Mouse (Mus musculus) bone marrow macrophage, adult 2 months (primary cell): ENCODE measurements around the gene Ruvbl2. TPM values are rescaled to one million over a fixed set of nuclear protein-coding genes. Genes with fewer than 3 reads are reported as not detected.
A peak's percentile ranks its signal among the peaks of the same experiment; 100 is the strongest.
"Not testable (repeated sequence)": the region's sequence is repeated elsewhere in the genome, so short reads cannot be mapped to it uniquely, and the experiment has no call there.

ENCODE experiments used
- H3K27ac ChIP-seq: 2 replicates; pipeline ENCODE4 v1.5.1; 2012; ENCODE audit warnings: low read depth, low read length; ENCODE audit not compliant: insufficient read depth
- H3K4me1 ChIP-seq: 2 replicates; pipeline ENCODE4 v1.6.1; 2012; ENCODE audit warnings: low read length; ENCODE audit not compliant: control insufficient read depth, insufficient read depth
- H3K4me3 ChIP-seq: 2 replicates; pipeline ENCODE4 v1.5.1; 2012; ENCODE audit warnings: mild to moderate bottlenecking, low read length, moderate library complexity; ENCODE audit not compliant: insufficient read depth
- CTCF ChIP-seq: IDR thresholded peaks from 2 replicates; pipeline ENCODE4 v1.5.1; 2012; ENCODE audit warnings: low read depth, mild to moderate bottlenecking, low read length, moderate library complexity
- POLR2A ChIP-seq: IDR thresholded peaks from 2 replicates; pipeline ENCODE4 v1.6.1; 2012; ENCODE audit warnings: mild to moderate bottlenecking, low read depth, low read length, borderline replicate concordance
- polyA plus RNA-seq: library from polyadenylated mRNA; stranded (reverse); fragments of >200 nt; gene quantifications from 2 replicates; pipeline ENCODE4 v1.2.4, GENCODE M21; 2012; ENCODE audit not compliant: missing spikeins, insufficient read depth, insufficient read length

Gene Ruvbl2
- polyA plus RNA-seq: 26.0 and 43.8 TPM in 2 replicates

DNA sequence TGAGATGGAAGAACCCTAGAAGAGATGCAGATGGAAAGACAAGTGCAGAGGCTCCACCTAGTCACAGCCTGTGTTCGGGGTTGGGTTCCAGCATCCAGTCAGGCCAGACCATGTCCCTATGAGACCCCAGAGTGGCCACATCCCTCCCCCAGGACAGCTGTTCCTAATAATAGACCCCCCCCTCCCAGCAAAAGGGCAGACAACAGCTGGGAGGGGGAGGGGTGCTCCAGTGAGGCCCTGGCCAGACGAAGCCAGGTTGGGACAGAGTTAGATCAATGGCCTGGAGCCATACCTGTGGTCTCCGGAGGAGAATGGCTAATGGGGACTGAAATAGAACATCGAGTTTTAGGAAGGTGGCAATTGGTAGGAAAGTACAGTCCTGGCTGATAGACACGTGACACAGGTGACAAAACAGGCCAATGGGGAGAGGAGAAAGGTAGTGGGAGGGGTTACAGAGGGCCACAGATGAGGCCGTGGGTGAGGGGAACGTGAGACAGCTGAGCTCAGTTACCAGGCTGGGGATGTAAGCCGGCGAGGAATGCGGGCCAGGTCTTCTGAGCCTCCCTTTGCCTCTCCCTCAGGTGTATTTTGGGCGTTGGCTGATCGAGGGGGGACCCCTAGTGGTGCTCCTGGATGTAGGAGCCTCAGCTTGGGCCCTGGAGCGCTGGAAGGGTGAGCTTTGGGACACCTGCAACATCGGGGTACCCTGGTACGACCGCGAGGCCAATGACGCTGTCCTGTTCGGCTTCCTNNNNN lies at the start of gene Ruvbl2:
TSS of gene Ruvbl2 (minus strand) at position 576 of the 756 bp plus-strand sequence.
- TF ChIP-seq POLR2A (no peak), CTCF (no peak)
- Histone ChIP-seq H3K4me3 (no peak within 1 kb of the TSS), H3K4me1 (peaks cover 15% of the 10 kb centered on the region), H3K27ac (no peak within 1 kb of the TSS)

DNA sequence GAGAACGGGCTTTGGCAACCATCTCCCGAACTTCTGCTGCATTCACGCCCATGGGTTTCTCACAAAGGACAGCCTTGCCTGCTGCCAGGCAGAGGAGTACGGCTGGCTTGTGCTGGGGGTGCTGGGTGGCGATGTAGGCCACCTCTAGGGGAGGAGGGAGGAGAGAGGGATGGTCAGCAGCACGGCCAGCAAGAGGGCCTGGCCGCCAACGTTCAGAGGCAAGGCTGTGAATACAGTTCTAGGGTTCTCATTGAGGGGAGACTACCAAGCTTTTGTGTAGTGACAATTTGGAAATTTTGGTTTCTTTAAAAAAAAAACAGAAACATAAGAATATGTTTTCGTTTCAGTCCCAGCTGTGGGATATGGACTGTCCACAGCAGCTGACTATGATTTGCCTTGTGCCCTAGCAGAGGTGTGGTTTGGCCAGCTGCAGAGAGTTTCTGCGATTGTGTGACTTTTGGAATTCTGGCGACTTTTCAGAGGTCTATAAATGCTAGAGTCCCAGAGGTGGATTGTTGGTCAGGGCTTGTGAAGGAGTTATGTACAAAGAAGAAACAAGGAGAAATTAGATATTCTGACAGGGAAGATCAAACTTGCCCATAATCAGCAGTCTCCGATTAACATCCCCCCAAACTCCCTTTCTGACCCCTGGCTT lies 49.0 kb upstream of the Ruvbl2 start, which contains the start of gene Gm45808:
TSS of gene Gm45808 (minus strand) at position 51 of the 655 bp plus-strand sequence.
- H3K4me3 ChIP-seq: peak within 1 kb of the TSS; percentile 79; the same call in 1 of the 2 replicates
- H3K27ac ChIP-seq: no peak within 1 kb of the TSS
- peaks cover 21% of the 10 kb centered on the region for H3K4me1 ChIP-seq
- TF ChIP-seq CTCF (no peak), POLR2A (no peak)

DNA sequence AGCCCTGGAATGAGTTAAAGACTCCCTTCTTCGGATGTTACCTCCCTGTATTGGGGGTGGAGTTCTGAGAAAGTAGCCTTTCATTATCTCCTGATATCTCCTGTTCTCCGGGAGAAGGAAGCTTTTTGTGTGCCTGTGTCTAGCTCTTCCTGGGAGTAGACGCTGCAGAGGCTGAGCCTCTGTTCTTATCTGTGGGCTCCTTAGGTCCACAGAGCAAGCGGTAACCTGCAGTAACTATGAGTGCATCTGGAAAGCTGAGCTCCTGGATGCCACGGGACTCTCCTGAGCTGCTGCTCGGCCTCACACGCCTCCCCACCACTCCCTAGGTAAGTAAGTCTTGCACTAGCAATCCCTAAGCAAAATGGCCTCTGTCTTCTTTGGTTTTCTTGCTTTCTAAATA lies 48.3 kb upstream of the Ruvbl2 start:
- Histone ChIP-seq H3K4me3 (no peak overlapping the region), H3K4me1 (peaks cover 20% of the 10 kb centered on the region), H3K27ac (no peak overlapping the region)
- TF ChIP-seq CTCF (no peak), POLR2A (no peak)

DNA sequence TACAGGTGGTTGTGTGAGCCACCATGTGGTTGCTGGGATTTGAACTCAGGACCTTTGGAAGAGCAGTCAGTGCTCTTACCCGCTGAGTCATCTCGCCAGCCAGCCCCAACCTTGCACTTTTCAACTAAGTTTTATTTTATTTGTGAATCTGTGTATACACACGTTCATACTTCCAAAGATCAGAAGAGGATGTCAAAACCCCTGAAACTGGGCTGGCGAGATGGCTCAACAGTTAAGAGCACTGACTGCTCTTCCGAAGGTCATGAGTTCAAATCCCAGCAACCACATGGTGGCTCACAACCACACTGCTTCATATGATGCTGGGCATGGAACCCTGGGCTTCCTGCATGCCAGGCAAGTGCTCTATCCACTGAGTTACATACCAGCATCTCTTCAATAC lies 47.1 kb upstream of the Ruvbl2 start:
- not testable (repeated sequence) for H3K27ac ChIP-seq, H3K4me3 ChIP-seq
- H3K4me1 ChIP-seq: peaks cover 14% of the 10 kb centered on the region

- Histone ChIP-seq H3K27ac (no peak overlapping the region), H3K4me1 (no peaks in the 10 kb centered on the region), H3K4me3 (no peak overlapping the region)
- TF ChIP-seq POLR2A: no peak
Observed at GRCm38 (mm10) chr7:45482166-45482565, 44.3 kb upstream of the Ruvbl2 start.

GRCm38 (mm10) chr7:45481374-45481927 lies 43.6 kb upstream of the Ruvbl2 start, which contains the start of gene Tulp2:
TSS of gene Tulp2 (plus strand) at chr7:45481877.
- no peaks in the 10 kb centered on the region for H3K4me1 ChIP-seq
- TF ChIP-seq POLR2A (no peak), CTCF (no peak)
- H3K4me3 ChIP-seq: no peak within 1 kb of the TSS
- no peak within 1 kb of the TSS for H3K27ac ChIP-seq

DNA sequence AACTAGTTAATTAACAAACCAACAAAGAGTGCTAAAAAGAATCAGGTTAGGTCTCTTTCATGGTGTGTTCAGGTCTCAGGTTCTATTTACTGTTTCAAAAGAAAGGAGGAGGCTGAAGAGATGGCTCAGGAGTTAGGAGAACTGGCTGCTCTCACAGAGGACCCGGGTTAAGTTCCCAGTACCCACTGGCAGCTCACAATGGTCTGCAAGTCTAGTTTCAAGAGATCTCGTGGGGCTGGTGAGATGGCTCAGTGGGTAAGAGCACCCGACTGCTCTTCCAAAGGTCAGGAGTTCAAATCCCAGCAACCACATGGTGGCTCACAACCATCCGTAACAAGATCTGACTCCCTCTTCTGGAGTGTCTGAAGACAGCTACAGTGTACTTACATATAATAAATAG lies 42.4 kb upstream of the Ruvbl2 start:
- not testable (repeated sequence) for H3K4me1 ChIP-seq, H3K4me3 ChIP-seq, H3K27ac ChIP-seq

GRCm38 (mm10) chr7:45478774-45479173 lies 40.9 kb upstream of the Ruvbl2 start:
- Histone ChIP-seq H3K27ac (no peak overlapping the region), H3K4me1 (no peaks in the 10 kb centered on the region), H3K4me3 (no peak overlapping the region)
- TF ChIP-seq CTCF: no peak
- TF ChIP-seq POLR2A: no peak

DNA sequence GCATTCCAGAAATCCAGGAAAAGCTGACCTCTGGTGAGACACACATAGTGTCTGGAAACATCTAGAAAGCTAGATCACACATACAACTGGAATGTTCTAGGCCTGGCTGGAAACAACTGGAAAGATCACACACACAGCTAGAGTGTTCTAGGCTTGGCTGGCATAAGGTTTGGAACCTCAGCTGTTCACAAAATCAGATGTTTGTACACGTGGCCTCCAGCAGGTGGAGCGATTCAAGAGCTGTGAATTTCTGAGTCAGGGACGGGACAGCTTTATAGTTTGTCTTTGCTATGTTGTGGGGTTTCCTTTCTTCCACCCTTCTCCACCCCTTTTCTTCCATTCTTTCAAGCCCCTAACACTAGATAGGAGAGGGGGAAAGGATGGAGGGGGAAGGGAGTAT lies 39.1 kb upstream of the Ruvbl2 start:
- Histone ChIP-seq H3K27ac (no peak overlapping the region), H3K4me1 (no peaks in the 10 kb centered on the region), H3K4me3 (no peak overlapping the region)
- TF ChIP-seq POLR2A (no peak), CTCF (no peak)

GRCm38 (mm10) chr7:45476453-45476852 lies 38.6 kb upstream of the Ruvbl2 start:
- Histone ChIP-seq H3K4me1 (no peaks in the 10 kb centered on the region), H3K4me3 (no peak overlapping the region), H3K27ac (no peak overlapping the region)
- TF ChIP-seq POLR2A (no peak), CTCF (no peak)
